Mouse (Mus musculus): ENCODE results near the gene Slc1a7.

Slc1a7 gene

DNA sequence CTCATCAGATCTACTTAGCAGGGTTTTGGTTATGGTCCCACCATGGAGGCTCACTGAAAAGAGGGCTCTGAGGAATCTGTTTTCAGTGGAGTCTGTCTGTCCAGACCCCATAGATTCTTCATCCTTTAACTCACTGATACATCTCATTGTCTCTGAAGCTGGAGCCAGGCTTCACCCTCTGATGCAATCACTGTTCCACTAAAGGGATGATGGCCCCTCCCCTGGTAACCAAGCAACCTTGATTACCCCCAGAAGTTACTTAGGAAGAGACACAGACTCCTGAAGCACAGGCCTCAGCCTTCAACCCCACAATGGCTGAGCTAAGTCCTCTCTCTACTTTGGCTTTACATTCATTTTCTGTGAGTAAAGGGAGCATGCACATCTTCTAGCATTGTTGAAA lies 1.6 kb downstream of the Slc1a7 start:
- no peak for DNase-seq (ENCODE audit: low read depth)

DNA sequence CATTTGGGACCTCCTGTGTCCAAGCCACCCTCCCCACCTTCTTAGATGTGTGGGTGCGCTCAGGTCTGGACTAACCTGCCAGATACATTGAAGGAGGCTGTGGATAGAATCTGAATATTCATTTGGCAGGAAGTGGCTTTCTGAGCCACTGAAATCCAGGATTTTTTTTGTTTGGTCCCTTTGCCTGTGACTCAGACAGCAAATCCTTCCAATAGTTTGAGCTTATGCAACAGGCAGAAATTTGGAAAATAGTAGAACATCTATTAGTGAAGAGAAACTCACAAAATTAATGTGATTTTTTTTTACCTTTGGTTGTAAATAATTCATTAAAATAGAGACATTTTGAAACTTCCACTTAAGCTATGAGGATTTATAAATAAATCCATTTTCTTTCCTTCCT lies 3.0 kb downstream of the Slc1a7 start:
- DNase-seq (ENCODE audit: low read depth): no peak

- no peak for DNase-seq (ENCODE audit: low read depth)
Observed at GRCm38 (mm10) chr4:107974527-107974926, 6.4 kb downstream of the Slc1a7 start.

DNA sequence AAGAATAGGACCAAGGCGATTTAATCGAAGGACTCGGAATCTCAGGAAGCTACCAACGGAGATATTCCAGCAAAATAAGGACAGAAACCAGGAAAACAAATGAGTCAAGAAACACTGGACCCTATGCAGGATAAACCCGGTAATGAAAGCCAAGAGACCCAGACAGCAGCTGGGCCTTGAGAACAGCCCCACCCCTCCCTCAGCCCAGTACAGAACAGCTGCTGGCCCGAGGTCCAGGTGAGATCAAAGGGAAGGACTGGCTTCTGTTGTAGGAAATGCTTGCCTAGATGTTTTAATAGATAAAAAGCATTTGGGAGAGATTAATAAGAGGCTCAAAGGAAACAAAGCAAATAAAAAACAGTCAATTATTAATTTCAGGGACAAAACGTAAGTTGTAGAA lies 6.9 kb downstream of the Slc1a7 start:
- DNase-seq (ENCODE audit: low read depth): no peak

DNA sequence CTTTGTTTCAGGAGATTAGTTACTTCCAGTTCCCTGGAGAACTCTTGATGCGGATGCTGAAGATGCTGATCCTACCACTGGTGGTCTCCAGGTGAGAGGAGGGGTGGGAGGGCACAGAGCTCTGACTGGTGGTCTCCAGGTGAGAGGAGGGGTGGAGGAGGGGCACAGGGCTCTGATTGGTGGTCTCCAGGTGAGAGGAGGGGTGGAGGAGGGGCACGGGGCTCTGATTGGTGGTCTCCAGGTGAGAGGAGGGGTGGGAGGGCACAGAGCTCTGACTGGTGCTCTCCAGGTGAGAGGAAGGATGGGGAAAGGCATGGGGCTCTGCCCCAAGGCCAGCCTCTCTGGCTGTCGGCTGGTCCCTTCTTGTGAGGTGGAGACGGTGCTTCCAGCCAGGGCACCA lies 9.5 kb downstream of the Slc1a7 start:
- DNase-seq (ENCODE audit: low read depth): no peak

DNA sequence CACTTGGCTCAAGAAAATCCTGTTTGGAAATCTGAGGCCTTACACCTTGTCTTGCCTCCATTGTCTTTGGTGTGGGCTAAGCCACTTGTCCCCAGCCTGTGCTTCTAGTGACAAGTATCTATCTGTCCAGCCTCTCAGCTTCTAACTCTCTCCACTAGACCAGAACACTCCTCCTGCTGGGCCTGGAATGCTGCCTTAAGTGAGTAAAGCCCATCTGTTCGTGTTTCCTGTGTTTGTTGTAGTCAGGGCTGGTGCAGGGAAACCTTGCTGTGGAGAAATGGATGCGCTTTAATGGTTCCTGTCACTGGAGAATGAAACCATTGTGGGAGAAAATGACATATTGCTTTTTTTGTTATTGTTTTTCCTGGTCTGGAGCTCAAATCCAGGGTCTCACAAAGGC lies 11.4 kb downstream of the Slc1a7 start:
- no peak for DNase-seq (ENCODE audit: low read depth)

GRCm38 (mm10) chr4:107980002-107980600 lies 12.0 kb downstream of the Slc1a7 start:
- DNase-seq (ENCODE audit: low read depth): no peak

GRCm38 (mm10) chr4:107983717-107984116 lies 15.6 kb downstream of the Slc1a7 start:
- DNase-seq (ENCODE audit: low read depth): no peak

DNA sequence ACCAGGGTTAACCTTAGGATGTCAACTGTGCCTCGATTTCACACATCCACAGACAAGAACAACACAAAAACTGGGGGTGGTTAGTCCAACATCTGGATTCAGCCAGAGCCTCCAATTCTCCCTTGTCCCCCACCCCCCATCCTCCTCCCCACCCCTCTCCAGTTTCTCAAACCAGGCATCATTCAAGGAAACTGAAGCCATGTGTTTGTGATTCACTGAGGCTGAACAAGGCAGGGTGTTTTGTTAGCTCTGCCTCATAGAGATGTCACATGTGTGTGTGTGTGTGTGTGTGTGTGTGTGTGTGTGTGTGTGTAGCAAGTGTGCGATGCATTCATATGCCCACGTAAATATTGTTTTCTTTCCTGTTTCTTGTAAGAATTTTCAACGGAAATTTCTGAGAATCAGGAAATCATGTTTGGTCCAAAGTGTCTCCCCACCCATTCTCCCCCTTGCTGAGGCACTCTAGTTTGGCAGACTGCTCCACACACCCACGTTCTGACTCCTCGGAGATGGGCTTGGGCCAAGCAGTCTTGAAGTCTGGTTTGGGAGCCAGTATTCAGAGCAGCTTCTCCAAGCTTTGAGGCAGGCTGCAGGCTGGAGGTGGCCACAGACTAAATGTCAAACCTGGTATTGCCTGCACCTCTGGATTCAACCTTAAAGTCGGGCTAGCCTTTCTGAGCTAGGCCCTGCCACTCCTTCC lies 16.3 kb downstream of the Slc1a7 start:
- DNase-seq (ENCODE audit: low read depth): no peak

DNA sequence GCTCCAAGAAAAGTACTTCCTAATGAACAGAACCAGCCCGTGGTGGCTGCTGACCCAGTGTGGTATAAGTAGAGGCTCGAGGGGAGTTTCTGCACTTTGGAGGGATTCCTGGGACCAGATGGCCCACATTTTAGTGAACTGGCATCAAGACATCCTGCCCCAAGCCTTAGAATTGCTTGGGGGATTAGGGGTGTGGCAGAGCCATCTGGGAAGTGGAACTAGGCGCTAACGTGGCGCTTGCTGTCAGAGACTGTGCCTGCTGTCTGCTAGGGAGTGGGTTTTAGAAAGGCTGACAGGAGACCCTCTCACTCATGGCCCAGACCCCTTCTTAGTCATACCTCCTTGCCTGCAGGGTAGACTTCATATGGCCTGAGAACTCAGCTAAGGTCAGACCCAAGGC lies 17.7 kb downstream of the Slc1a7 start:
- no peak for DNase-seq (ENCODE audit: low read depth)

- no peak for DNase-seq (ENCODE audit: low read depth)
Observed at GRCm38 (mm10) chr4:107986386-107987168, 18.4 kb downstream of the Slc1a7 start.

GRCm38 (mm10) chr4:107988931-107989330 lies 20.8 kb downstream of the Slc1a7 start:
- DNase-seq (ENCODE audit: low read depth): no peak

DNA sequence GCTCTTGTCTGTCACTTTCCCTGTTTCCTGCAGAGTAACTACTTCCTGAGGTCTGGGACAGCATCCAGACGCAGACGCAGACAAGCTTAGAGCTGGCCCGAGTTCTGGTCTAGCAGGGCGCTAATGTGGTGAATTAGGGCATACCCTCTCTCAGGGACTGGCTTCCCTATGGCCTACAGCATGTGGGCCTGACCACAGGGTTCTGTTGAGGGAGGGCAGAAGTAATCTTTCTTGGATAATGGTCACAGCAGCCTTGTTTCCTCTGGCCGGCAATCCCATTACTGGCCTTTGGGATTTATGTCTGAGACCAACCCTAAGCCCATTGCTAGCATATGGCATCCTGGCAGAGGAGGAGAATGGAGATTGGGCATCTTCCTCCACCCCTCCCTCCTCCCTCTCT lies 22.7 kb downstream of the Slc1a7 start:
- no peak for DNase-seq (ENCODE audit: low read depth)

DNA sequence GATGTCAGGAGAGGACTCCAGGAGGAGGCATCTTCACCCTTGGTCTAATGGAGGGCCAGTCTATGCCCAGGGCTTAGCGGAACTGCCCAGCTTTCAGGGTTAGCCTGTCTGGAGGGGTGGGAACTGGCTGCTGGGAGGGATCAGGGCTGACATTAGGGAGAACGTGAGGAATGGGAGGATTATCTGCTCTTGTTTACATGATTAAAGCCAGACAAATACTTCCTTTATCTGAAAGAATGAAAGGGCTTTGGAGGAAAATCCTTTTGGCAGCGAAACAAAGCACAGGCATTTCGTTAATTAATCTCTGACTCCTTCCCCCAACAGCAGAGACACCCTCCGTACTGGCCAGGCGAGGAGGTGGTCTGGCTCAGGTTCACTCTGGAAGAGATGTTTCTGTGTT lies 23.7 kb downstream of the Slc1a7 start:
- DNase-seq (ENCODE audit: low read depth): no peak

GRCm38 (mm10) chr4:107995011-107995410 lies 26.9 kb downstream of the Slc1a7 start:
- DNase-seq (ENCODE audit: low read depth): no peak

GRCm38 (mm10) chr4:107995727-107996126 lies 27.6 kb downstream of the Slc1a7 start:
- no peak for DNase-seq (ENCODE audit: low read depth)

DNA sequence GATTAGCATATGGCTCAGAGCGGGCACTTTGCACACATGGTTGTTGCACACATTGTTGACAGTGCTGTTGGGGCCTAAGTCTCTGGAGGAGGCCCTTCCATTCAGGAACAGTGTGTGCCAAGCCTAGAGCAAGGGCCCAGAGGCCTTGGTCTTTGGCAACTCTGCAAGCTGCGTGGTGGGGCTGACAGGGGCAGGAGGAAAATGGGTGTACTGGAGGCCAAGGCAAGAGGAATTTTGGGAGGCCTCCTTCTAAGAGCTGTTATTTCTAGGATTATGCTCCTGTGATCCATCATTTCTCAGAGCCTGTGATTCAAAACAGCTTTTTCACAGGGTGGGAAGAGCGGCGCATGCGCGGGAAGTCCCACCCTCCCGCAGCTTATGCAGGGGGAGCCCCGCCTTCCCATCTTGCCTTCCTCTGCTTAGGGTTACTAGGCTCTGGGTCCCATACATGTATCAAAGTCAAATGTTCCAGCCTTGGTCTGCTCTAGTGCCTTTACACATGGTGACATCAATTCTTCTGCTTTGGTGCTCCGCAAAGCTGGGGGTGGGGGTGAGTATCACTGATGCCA lies 28.4 kb downstream of the Slc1a7 start:
- no peak for DNase-seq (ENCODE audit: low read depth)

GRCm38 (mm10) chr4:107998641-107999332 lies 30.7 kb downstream of the Slc1a7 start:
- DNase-seq (ENCODE audit: low read depth): no peak

- no peak for DNase-seq (ENCODE audit: low read depth)
Observed at GRCm38 (mm10) chr4:107999380-107999779, 31.2 kb downstream of the Slc1a7 start.

GRCm38 (mm10) chr4:108005328-108005727 lies 37.2 kb downstream of the Slc1a7 start:
- no peak for DNase-seq (ENCODE audit: low read depth)

- no peak for DNase-seq (ENCODE audit: low read depth)
Observed at GRCm38 (mm10) chr4:108007532-108008103, 39.5 kb downstream of the Slc1a7 start.

DNA sequence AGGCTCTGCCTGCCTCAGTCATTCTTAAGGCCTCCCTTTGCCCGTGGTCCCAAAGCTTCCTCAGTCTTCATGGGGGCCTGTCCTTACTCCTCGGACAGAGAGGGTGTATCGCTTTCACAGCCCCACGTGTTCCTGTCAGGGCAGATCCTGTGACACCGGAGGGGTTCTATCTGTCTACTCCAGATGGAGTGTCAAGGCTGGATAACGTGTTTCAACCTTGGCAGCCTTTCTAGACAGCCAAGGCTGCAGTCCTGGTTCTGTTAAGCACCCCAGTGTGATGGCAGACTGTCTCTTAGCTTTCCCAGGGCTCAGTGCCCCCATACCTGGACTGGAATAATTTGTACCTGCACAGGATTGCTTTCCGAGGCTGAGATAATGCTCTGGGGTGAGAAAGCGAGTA lies 40.4 kb downstream of the Slc1a7 start:
- DNase-seq (ENCODE audit: low read depth): peak; percentile 10
